Mouse (Mus musculus) T-helper 2 cell (primary cell): ENCODE measurements around the gene Gpr158.

Experiments used
- in situ Hi-C: fragments of 300-600 bp; cut with MboI, MseI; formaldehyde crosslinking; loops from one replicate; pipeline ENCODE4 v1.15.1; 2025; ENCODE audit warnings: high pct_unique_total_duplicates

The Gpr158 gene

GRCm38 (mm10) chr2:21632136-21632535 lies 264.8 kb downstream of the Gpr158 start:
- in situ Hi-C loops: no loop called here

DNA sequence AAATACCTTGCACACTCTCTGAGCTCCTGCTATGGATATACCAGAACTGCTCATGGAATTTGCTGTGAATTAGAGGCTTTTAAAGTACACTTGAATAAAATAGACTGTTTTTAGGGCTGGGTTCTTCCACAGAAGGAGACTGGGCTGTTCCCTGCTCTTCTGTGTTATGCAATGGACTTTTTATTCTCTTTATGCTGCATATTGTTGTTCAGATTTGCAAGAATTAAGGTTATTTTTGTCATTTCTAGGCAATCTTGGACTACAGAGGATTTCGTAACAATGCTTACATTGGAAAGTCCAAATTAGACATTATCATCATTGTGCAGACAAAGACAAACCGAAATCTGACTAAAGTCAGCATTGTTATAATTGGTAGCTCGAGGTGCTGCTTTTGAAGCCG lies 298.4 kb downstream of the Gpr158 start:
- in situ Hi-C loops: no loop called here

DNA sequence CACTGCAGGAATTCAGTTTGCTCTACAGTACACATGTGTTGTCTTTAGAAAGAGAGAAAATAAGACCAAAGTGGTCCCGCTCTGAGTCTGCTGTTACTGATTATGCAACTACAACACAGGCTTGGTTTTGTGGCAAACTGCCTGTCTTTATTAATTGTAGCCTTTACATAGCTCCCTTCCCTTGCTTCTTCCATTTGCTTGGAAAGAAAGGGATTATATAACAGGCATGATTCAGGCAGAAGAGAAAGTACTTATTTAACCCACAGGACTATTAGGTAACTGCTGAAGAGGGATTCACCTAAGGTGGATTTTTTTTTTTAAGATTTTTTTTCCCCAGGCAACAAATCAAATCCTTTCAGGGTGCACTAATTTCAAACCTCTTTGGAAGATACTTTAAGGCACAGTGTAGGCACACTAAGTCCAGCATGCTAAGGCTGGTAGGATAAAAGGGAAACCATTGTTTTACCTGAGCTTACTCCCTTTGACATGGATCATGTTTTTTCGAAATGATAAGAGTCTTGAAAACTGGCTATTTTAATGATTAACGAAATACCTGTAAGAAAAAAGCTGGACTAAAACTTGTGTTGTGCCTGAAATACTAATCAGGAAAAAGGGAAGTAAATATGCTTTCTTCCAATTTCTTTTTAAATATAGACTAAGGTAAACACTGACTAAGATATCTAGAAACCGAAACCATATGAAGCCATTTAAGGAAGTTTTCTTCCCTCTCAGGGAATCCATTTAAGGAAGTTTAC lies 308.9 kb downstream of the Gpr158 start:
- in situ Hi-C loops: no loop called here

DNA sequence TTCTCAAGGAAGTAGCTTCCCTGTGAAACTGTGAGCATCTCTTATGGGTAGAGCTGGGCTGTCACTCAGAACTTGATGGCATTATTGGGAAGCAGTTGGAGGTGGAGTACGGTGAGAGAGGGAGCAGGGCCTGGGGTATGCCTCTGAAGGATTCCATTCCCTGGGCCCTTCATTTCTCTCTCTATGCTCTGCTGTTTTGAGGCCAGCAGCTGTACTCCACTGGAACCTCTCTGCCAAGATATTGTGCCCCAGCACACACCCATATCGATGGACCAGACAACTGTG lies 309.4 kb downstream of the Gpr158 start:
- in situ Hi-C loops: no loop called here

DNA sequence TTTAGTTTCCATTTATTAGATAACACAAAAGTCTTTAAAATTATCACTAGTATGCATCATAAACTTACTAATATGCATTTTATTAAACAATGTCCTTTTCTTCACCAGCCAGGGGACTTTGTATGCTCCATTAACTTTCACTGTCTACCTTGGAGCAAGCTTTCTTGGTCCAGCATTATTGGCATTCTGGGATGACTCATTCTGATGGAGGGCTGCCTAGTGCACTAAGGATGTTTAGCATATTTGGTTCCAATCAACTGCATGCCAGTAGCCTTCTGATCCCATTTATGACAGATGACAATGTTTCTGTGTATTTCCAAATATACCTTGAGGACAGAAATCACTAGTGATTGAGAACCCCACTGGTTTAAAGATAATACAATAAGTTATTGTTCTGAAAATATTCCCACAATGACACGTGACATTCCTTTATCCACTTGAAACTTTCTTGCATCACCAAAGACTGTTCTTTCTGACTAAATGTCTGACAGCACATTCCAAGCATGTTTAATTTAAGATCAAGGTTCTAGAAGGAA lies 313.5 kb downstream of the Gpr158 start:
- in situ Hi-C loops: no loop called here

DNA sequence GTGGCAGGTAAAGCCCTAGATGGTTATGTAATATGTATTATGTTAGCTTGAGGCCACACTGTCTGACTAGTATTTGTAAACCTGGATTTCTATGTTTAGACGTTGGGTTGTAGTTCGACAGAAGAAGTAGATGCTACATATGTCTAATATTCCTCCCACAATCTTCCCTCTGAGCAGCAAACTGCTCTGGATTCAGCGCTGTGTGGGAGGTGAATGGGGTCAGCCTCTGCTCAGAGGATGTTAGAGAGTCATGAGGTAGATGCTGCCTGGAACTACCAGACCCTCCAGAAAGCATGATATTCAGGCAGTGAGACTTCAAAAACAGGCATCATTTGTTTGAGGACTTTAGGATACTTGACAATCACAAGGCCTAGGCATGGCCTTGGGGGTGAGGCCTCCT lies 317.4 kb downstream of the Gpr158 start:
- in situ Hi-C loops: no loop called here

DNA sequence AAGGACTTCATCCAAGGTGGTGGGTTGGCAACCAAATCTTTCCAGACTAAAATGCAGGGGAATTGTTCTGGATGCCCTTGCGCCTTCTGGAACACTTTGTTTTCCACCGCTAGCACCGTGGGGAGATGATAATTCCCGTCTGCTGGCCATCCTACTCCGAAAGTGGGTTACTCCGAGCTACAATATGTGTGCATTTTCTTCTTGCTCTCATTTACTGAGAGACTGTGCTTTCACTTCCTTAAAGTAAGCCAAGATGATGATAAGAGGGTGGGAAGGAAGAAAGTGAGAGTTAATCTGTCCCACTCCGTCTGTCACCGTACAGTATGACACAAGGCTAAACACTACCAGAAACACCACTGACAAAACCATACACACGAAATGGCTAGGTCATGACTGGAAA lies 325.8 kb downstream of the Gpr158 start:
- in situ Hi-C loops: loop anchor here (10.0 kb wide), 1 partner anchor 852 kb away; no protein-coding TSS in a partner anchor

- in situ Hi-C loops: loop anchor here (10.0 kb wide), 1 partner anchor 851 kb away; no protein-coding TSS in a partner anchor
Observed at GRCm38 (mm10) chr2:21693807-21694594, 326.7 kb downstream of the Gpr158 start.

- in situ Hi-C loops: no loop called here
Observed at GRCm38 (mm10) chr2:21728075-21728474, 360.7 kb downstream of the Gpr158 start.

GRCm38 (mm10) chr2:21783721-21784120 lies 416.4 kb downstream of the Gpr158 start:
- in situ Hi-C loops: no loop called here

- in situ Hi-C loops: no loop called here
Observed at GRCm38 (mm10) chr2:21793156-21793555, 425.8 kb downstream of the Gpr158 start.

GRCm38 (mm10) chr2:21799616-21800015 lies 432.3 kb downstream of the Gpr158 start:
- in situ Hi-C loops: loop anchor here (5.0 kb wide), 1 partner anchor 313 kb away; no protein-coding TSS in a partner anchor

- in situ Hi-C loops: loop anchor here (5.0 kb wide), 1 partner anchor 312 kb away; no protein-coding TSS in a partner anchor
Observed at GRCm38 (mm10) chr2:21800045-21800444, 432.7 kb downstream of the Gpr158 start.

- in situ Hi-C loops: no loop called here
Observed at GRCm38 (mm10) chr2:21808510-21808909, 441.2 kb downstream of the Gpr158 start.

GRCm38 (mm10) chr2:21810431-21810830 lies 443.1 kb downstream of the Gpr158 start:
- in situ Hi-C loops: no loop called here

DNA sequence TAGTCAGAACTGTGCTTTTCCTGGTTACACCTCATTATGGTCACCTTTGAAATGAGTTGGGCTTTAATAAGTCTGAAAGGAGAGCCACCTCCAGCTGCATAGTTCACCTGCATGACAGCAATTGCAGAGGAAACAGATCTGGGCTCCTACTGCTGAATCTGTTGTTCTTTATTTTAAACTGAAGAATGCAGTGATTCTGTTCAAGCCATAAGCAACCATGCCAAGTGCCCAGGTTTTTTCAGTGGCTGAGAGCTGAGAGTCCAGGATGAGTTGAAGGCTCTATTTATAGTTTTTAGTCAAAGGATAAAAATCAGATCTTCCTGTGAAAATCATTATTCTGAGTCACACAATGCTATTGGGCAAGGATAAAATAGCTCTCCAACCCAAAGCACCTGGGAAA lies 496.7 kb downstream of the Gpr158 start:
- in situ Hi-C loops: loop anchor here (5.0 kb wide), 1 partner anchor 387 kb away; no protein-coding TSS in a partner anchor
